Mouse (Mus musculus) ES-Bruce4 (cell line): ENCODE results near the gene Slc9a3r2. TPM values are rescaled to one million over a fixed set of nuclear protein-coding genes. Genes with fewer than 3 reads are reported as not detected.

Experiments used
- H3K27ac ChIP-seq: 2 replicates; pipeline ENCODE4 v1.5.1; 2012; ENCODE audit warnings: low read length, inconsistent platforms; ENCODE audit not compliant: insufficient read depth
- H3K27me3 ChIP-seq: 2 replicates; pipeline ENCODE4 v1.6.1; 2012; ENCODE audit warnings: mild to moderate bottlenecking, low read length, inconsistent platforms; ENCODE audit not compliant: control insufficient read depth, poor library complexity, insufficient read depth, severe bottlenecking
- H3K36me3 ChIP-seq: 2 replicates; pipeline ENCODE4 v1.6.1; 2012; ENCODE audit warnings: inconsistent platforms, mild to moderate bottlenecking, low read length, moderate library complexity; ENCODE audit not compliant: control insufficient read depth, poor library complexity, insufficient read depth, severe bottlenecking
- H3K4me1 ChIP-seq: one replicate; pipeline ENCODE4 v1.8.1; 2011; ENCODE audit warnings: low read length; ENCODE audit not compliant: control insufficient read depth, insufficient read depth
- H3K4me3 ChIP-seq: 2 replicates; pipeline ENCODE4 v1.5.1; 2011; ENCODE audit warnings: low read depth, mild to moderate bottlenecking, low read length
- H3K9ac ChIP-seq: 2 replicates; pipeline ENCODE4 v1.6.1; 2012; ENCODE audit warnings: low read depth, mild to moderate bottlenecking, inconsistent platforms; ENCODE audit not compliant: poor library complexity, severe bottlenecking
- H3K9me3 ChIP-seq: replicated peaks from 2 replicates; pipeline ENCODE4 v1.6.1; 2012; ENCODE audit warnings: mild to moderate bottlenecking, low read length, inconsistent platforms; ENCODE audit not compliant: control insufficient read depth, poor library complexity, insufficient read depth, severe bottlenecking
- CTCF ChIP-seq: IDR thresholded peaks from one replicate; pipeline ENCODE4 v1.8.1; 2011; ENCODE audit warnings: low read depth, low read length
- EP300 ChIP-seq: IDR thresholded peaks from 2 replicates; pipeline ENCODE4 v1.6.1; 2011; ENCODE audit warnings: low read depth, low read length; ENCODE audit not compliant: insufficient read depth
- POLR2A ChIP-seq: IDR thresholded peaks from one replicate; pipeline ENCODE4 v1.8.1; 2011; ENCODE audit warnings: low read length; ENCODE audit not compliant: insufficient read depth
- polyA plus RNA-seq: library from polyadenylated mRNA; stranded (reverse); fragments of >200 nt; gene quantifications from 2 replicates; pipeline ENCODE4 v1.2.4, GENCODE M21; 2011; ENCODE audit warnings: low read depth; ENCODE audit not compliant: missing spikeins, insufficient read depth, insufficient read length

The Slc9a3r2 gene
- polyA plus RNA-seq, 1 experiment: 10.3 TPM

DNA sequence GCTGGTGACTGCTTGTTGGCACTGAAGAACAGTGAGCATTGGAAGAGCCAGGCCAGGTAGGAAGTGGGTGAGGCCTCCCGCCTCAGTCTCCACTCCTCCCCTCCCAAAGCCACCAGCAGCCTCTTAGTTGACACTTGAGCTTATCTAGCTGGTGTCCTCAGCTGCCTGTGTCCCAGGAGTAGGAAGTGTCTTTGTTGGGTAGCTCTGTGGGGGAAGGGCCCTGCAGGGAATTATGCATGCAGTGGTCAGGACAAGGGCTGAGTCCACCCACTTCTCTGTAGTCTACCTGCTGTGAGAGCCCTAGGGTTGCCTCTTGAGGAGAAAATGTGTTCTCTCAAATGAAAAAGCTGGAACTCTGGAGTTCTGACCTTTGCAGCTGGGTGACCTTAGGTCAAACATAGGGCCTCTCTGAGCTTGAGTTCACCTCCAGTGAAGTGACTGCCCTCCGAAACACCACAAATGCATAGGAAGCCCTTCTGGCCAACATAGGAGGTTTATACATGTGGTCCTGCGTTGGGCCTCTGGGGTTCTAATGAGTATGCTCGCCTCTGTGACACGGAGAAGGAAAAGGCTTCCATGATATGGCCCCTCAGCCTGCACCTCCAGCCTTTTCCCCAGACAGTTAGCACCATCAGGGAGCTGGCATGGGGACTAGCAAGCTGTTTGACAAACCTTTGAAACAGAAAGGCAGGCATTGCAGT lies 13.2 kb downstream of the Slc9a3r2 start:
- TF ChIP-seq CTCF: no peak
- no peak for TF ChIP-seq POLR2A
- 0 out of 2 replicates have a peak, but pooled peaks have one; percentile 38 for TF ChIP-seq EP300
- Histone ChIP-seq H3K9ac (no peak overlapping the region), H3K4me3 (no peak overlapping the region), H3K9me3 (no peaks in the 10 kb centered on the region), H3K36me3 (no peaks in the 10 kb centered on the region), H3K27ac (no peak overlapping the region), H3K27me3 (no peaks in the 10 kb centered on the region), H3K4me1 (no peaks in the 10 kb centered on the region)

GRCm38 (mm10) chr17:24635694-24636093 lies 14.4 kb downstream of the Slc9a3r2 start:
- no peak overlapping the region for H3K9ac ChIP-seq
- TF ChIP-seq CTCF (no peak), EP300 (no peak), POLR2A (no peak)
- H3K4me1 ChIP-seq: no peaks in the 10 kb centered on the region
- H3K9me3 ChIP-seq: no peaks in the 10 kb centered on the region
- no peaks in the 10 kb centered on the region for H3K36me3 ChIP-seq
- H3K4me3 ChIP-seq: no peak overlapping the region
- no peak overlapping the region for H3K27ac ChIP-seq
- no peaks in the 10 kb centered on the region for H3K27me3 ChIP-seq

DNA sequence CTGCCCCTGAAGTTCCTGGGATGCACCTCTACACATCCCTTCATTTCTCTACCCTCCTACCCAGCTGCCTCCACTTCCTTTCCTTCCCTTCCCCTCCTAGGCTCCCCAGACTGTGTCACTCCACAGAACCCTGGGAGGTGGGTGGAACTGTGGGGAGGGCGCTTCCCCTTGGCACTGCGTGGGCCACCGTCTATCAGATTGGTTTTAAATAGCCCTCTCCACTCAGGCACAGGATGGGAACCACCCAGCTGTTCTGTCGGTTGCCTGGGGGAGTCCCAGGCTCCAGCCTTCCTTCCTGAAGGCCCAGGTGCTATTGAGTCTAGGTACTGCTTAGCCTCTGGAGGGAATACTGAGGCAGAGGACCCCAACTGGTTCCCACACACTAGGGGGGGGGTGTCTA lies 15.1 kb downstream of the Slc9a3r2 start:
- H3K9ac ChIP-seq: no peak overlapping the region
- no peak overlapping the region for H3K27ac ChIP-seq
- H3K4me1 ChIP-seq: no peaks in the 10 kb centered on the region
- no peaks in the 10 kb centered on the region for H3K36me3 ChIP-seq
- H3K27me3 ChIP-seq: no peaks in the 10 kb centered on the region
- no peaks in the 10 kb centered on the region for H3K9me3 ChIP-seq
- TF ChIP-seq CTCF: no peak
- no peak overlapping the region for H3K4me3 ChIP-seq

DNA sequence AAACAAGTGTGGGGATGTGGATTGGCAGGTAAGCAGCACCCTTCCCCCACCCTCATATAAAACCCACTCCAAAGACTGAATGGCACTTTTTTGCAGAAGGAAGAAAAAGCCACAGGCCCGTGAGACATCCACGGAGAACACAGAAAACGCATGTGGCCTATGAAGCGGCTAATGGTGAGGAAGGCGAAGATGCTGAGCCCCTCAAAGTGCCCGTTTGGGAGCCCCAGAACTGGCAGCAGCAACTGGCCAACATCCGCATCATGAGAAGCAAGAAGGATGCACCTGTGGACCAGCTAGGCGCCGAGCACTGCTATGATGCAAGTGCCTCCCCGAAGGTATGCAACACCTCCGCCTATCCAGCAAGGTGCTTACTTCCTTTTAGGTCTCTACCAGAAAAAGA lies 16.3 kb downstream of the Slc9a3r2 start:
- TF ChIP-seq CTCF (no peak), EP300 (no peak), POLR2A (no peak)
- no peaks in the 10 kb centered on the region for H3K27me3 ChIP-seq
- no peak overlapping the region for H3K27ac ChIP-seq
- no peak overlapping the region for H3K9ac ChIP-seq
- H3K4me3 ChIP-seq: no peak overlapping the region
- H3K4me1 ChIP-seq: no peaks in the 10 kb centered on the region
- H3K9me3 ChIP-seq: no peaks in the 10 kb centered on the region
- no peaks in the 10 kb centered on the region for H3K36me3 ChIP-seq

GRCm38 (mm10) chr17:24632813-24633449 lies 17.2 kb downstream of the Slc9a3r2 start:
- H3K27me3 ChIP-seq: no peaks in the 10 kb centered on the region
- TF ChIP-seq POLR2A: no peak
- no peak for TF ChIP-seq EP300
- no peak for TF ChIP-seq CTCF
- peaks cover 3% of the 10 kb centered on the region; the same call in 1 of the 2 replicates for H3K36me3 ChIP-seq
- peak overlapping the region; percentile 63 for H3K9ac ChIP-seq
- no peaks in the 10 kb centered on the region for H3K4me1 ChIP-seq
- peak overlapping the region; percentile 85 for H3K4me3 ChIP-seq
- no peaks in the 10 kb centered on the region for H3K9me3 ChIP-seq
- H3K27ac ChIP-seq: 0 out of 2 replicates have a peak overlapping the region, but pooled peaks have one; percentile 9

- TF ChIP-seq CTCF (no peak), POLR2A (peak; percentile 77), EP300 (no peak)
- H3K27ac ChIP-seq: 0 out of 2 replicates have a peak within 1 kb of the TSS, but pooled peaks have one; percentile 9
These were observed 17.8 kb downstream of the Slc9a3r2 start, which contains the start of the genes Tsc2 and Nthl1 for GRCm38 (mm10) chr17:24632167-24632812. Gene Tsc2, minus strand, starts transcription at chr17:24632630. Gene Nthl1, plus strand, starts transcription at chr17:24632680.

More at GRCm38 (mm10) chr17:24632167-24632812, 17.8 kb downstream of the Slc9a3r2 start, which contains the start of the genes Tsc2 and Nthl1:
- peak within 1 kb of the TSS; percentile 63 for H3K9ac ChIP-seq
- H3K36me3 ChIP-seq: peaks cover 3% of the 10 kb centered on the region
- peak within 1 kb of the TSS; percentile 85 for H3K4me3 ChIP-seq
- H3K9me3 ChIP-seq: no peaks in the 10 kb centered on the region
- H3K4me1 ChIP-seq: no peaks in the 10 kb centered on the region
- no peaks in the 10 kb centered on the region for H3K27me3 ChIP-seq
